Mouse (Mus musculus) neutrophil, adult 5-6 weeks (primary cell): ENCODE results near the gene Spindoc. TPM values are rescaled to one million over a fixed set of nuclear protein-coding genes. Genes with fewer than 3 reads are reported as not detected.

Experiments
- ATAC-seq: fragments of 151-379, 151-347 bp; 2 replicates; pipeline ENCODE4 v1.8.0; 2017; ENCODE audit warnings: mild to moderate bottlenecking, moderate TSS enrichment; ENCODE audit not compliant: insufficient number of reproducible peaks, poor library complexity, low FRiP score, severe bottlenecking; ENCODE audit errors: extremely low read depth
- total RNA-seq: library from RNA; stranded (forward); fragments of 200-1000 nt; gene quantifications from 2 replicates; pipeline ENCODE4 v1.2.3, GENCODE M21; 2017

The Spindoc gene
- total RNA-seq, 1 experiment from 2014 or later, result 8.7 TPM

GRCm38 (mm10) chr19:7340371-7340779, 42.4 kb downstream of the Spindoc start:
- no peak for ATAC-seq

GRCm38 (mm10) chr19:7339867-7340266, 42.9 kb downstream of the Spindoc start:
- no peak for ATAC-seq

GRCm38 (mm10) chr19:7339026-7339425, 43.8 kb downstream of the Spindoc start:
- no peak for ATAC-seq

GRCm38 (mm10) chr19:7337781-7338342, 44.9 kb downstream of the Spindoc start:
- no peak for ATAC-seq

GRCm38 (mm10) chr19:7335656-7336055, 47.1 kb downstream of the Spindoc start:
- ATAC-seq, result no peak

- no peak for ATAC-seq
Measured at GRCm38 (mm10) chr19:7334049-7334448, 48.7 kb downstream of the Spindoc start.

GRCm38 (mm10) chr19:7321391-7321790, 61.4 kb downstream of the Spindoc start:
- no peak for ATAC-seq

GRCm38 (mm10) chr19:7320181-7320580, 62.6 kb downstream of the Spindoc start:
- ATAC-seq, result no peak

GRCm38 (mm10) chr19:7317716-7318115, 65.1 kb downstream of the Spindoc start:
- ATAC-seq, result no peak

- no peak for ATAC-seq
Measured at GRCm38 (mm10) chr19:7316822-7317221, 66.0 kb downstream of the Spindoc start.

GRCm38 (mm10) chr19:7315587-7315984, 67.2 kb downstream of the Spindoc start:
- ATAC-seq, result no peak

- no peak for ATAC-seq
Measured at GRCm38 (mm10) chr19:7314976-7315586, 67.7 kb downstream of the Spindoc start.

GRCm38 (mm10) chr19:7313660-7314059, 69.1 kb downstream of the Spindoc start:
- ATAC-seq, result no peak

- no peak for ATAC-seq
Measured at GRCm38 (mm10) chr19:7311306-7311705, 71.5 kb downstream of the Spindoc start.

- no peak for ATAC-seq
Measured at GRCm38 (mm10) chr19:7310704-7311103, 72.1 kb downstream of the Spindoc start.

GRCm38 (mm10) chr19:7309738-7310330, 73.0 kb downstream of the Spindoc start:
- no peak for ATAC-seq

GRCm38 (mm10) chr19:7307995-7308770, 74.6 kb downstream of the Spindoc start:
- no peak for ATAC-seq

GRCm38 (mm10) chr19:7306968-7307367, 75.8 kb downstream of the Spindoc start:
- peak; percentile 18; the same call in 1 of the 2 replicates for ATAC-seq

GRCm38 (mm10) chr19:7305380-7306310, 77.1 kb downstream of the Spindoc start:
- ATAC-seq, result no peak
